Mouse (Mus musculus): ENCODE measurements around the gene Sprn. TPM values are rescaled to one million over a fixed set of nuclear protein-coding genes. Genes with fewer than 3 reads are reported as not detected.

Gene Sprn
- polyA plus RNA-seq, 3 experiments from 2014 or later = not detected

Other genes with a start within 250 kb of the Sprn start
- gene Utf1, start 211.1 kb downstream of the Sprn start, polyA plus RNA-seq (2017; shearing (Covaris generic)) = 1 to 10 TPM; 3.3 to 5.0 (median 3.6) TPM
- gene 6430531B16Rik, start 176.1 kb downstream of the Sprn start, polyA plus RNA-seq (2017; shearing (Covaris generic)) = 1 to 10 TPM in 2 of 3 experiments, under 1 TPM in 1; 0.66 to 1.5 (median 1.0) TPM
- gene Adam8, start 162.3 kb downstream of the Sprn start, polyA plus RNA-seq (2017; shearing (Covaris generic)) = 10 to 100 TPM in 2 of 3 experiments, 1 to 10 TPM in 1; 8.8 to 59.4 (median 13.1) TPM
- gene Zfp511, start 118.5 kb downstream of the Sprn start, polyA plus RNA-seq (2017; shearing (Covaris generic)) = 10 to 100 TPM; 25.0 to 30.1 (median 25.7) TPM
- gene Tubgcp2, start 118.2 kb downstream of the Sprn start, polyA plus RNA-seq (2017; shearing (Covaris generic)) = 10 to 100 TPM; 24.8 to 32.5 (median 28.0) TPM
- gene Msx3, start 105.8 kb downstream of the Sprn start, polyA plus RNA-seq (2017; shearing (Covaris generic)) = not detected
- not detected for gene Caly, start 72.3 kb downstream of the Sprn start, polyA plus RNA-seq (2017; shearing (Covaris generic))
- not detected for gene Prap1, start 61.5 kb downstream of the Sprn start, polyA plus RNA-seq (2017; shearing (Covaris generic))
- gene Fuom, start 52.4 kb downstream of the Sprn start, polyA plus RNA-seq (2017; shearing (Covaris generic)) = 10 to 100 TPM; 11.6 to 13.9 (median 12.7) TPM
- 1 to 10 TPM; 1.9 to 5.3 (median 3.8) TPM for gene Paox, start 39.1 kb downstream of the Sprn start, polyA plus RNA-seq (2017; shearing (Covaris generic))
- gene Echs1, start 38.4 kb downstream of the Sprn start, polyA plus RNA-seq (2017; shearing (Covaris generic)) = 10 to 100 TPM; 73.3 to 94.2 (median 81.1) TPM
- 10 to 100 TPM; 16.4 to 28.8 (median 22.9) TPM for gene Mtg1, start 17.3 kb downstream of the Sprn start, polyA plus RNA-seq (2017; shearing (Covaris generic))
- under 1 TPM in 1 of 3 experiments, not detected in 2; 0.07 TPM for gene Olfr522, start 9.9 kb upstream of the Sprn start, polyA plus RNA-seq (2017; shearing (Covaris generic))
- gene Olfr523, start 18.3 kb upstream of the Sprn start, polyA plus RNA-seq (2017; shearing (Covaris generic)) = not detected
- gene Olfr524, start 51.1 kb upstream of the Sprn start, polyA plus RNA-seq (2017; shearing (Covaris generic)) = under 1 TPM in 1 of 3 experiments, not detected in 2; 0.13 TPM
- gene Cd163l1, start 63.4 kb upstream of the Sprn start, polyA plus RNA-seq (2017; shearing (Covaris generic)) = under 1 TPM in 2 of 3 experiments, not detected in 1; 0.27 to 0.55 TPM
- 1 to 10 TPM in 1 of 3 experiments, not detected in 2; 2.9 TPM for gene 5830411N06Rik, start 92.4 kb upstream of the Sprn start, polyA plus RNA-seq (2017; shearing (Covaris generic))
- gene Olfr525, start 166.0 kb upstream of the Sprn start, polyA plus RNA-seq (2017; shearing (Covaris generic)) = under 1 TPM; 0.25 to 0.54 (median 0.34) TPM
- under 1 TPM in 2 of 3 experiments, not detected in 1; 0.23 to 0.35 TPM for gene Olfr527, start 179.1 kb upstream of the Sprn start, polyA plus RNA-seq (2017; shearing (Covaris generic))
- 1 to 10 TPM in 2 of 3 experiments, under 1 TPM in 1; 0.42 to 1.2 (median 1.0) TPM for gene Olfr60, start 206.8 kb upstream of the Sprn start, polyA plus RNA-seq (2017; shearing (Covaris generic))
- under 1 TPM in 1 of 3 experiments, not detected in 2; 0.20 TPM for gene Olfr530, start 221.5 kb upstream of the Sprn start, polyA plus RNA-seq (2017; shearing (Covaris generic))
- gene Olfr531, start 248.0 kb upstream of the Sprn start, polyA plus RNA-seq (2017; shearing (Covaris generic)) = not detected

Measured in inflammation-experienced regulatory T-cells, adult 6 months (primary cell).